Mouse (Mus musculus) bone marrow macrophage, adult 2 months (primary cell): ENCODE results near the gene Kif1b.

ENCODE experiments used
- CTCF ChIP-seq: IDR thresholded peaks from 2 replicates; pipeline ENCODE4 v1.5.1; 2012; ENCODE audit warnings: low read depth, mild to moderate bottlenecking, low read length, moderate library complexity
- POLR2A ChIP-seq: IDR thresholded peaks from 2 replicates; pipeline ENCODE4 v1.6.1; 2012; ENCODE audit warnings: mild to moderate bottlenecking, low read depth, low read length, borderline replicate concordance

DNA sequence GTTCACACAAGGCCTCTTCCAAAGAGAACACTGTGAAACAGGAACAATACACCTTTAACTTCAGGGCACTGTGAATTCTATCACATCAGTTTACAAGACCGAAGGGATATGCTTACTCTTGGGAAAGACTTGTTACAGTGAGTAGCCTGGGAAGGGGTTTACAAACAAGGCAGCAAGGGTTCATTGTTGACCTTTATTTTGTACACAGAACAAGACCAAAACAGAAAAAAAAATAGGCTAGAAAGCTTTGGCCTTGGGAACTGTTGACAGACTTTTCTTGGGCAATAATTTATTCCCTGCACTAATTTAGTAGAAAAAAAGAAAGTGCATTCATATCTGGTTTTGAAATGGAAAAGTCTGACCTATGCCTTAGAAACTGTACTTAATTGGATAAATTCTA, 3.0 kb downstream of the Kif1b start:
- no peak for TF ChIP-seq CTCF
- no peak for TF ChIP-seq POLR2A
